Mouse (Mus musculus): ENCODE measurements around the gene Vamp4. TPM values are rescaled to one million over a fixed set of nuclear protein-coding genes. Genes with fewer than 3 reads are reported as not detected.

Vamp4 gene
- polyA plus RNA-seq, 1 experiment from 2014 or later = 37.6 TPM

- no peak for ATAC-seq (replicated peaks; ENCODE audit: insufficient number of reproducible peaks, insufficient read depth, low FRiP score, low read depth)
- Histone ChIP-seq H3K27ac (no peak overlapping the region), H3K4me2 (no peak overlapping the region), H3K27me3 (no peaks in the 10 kb centered on the region), H3K9ac (no peak overlapping the region), H3K4me3 (no peak overlapping the region), H3K9me3 (replicated peaks) (no peaks in the 10 kb centered on the region), H3K4me1 (replicated peaks) (peaks cover 4% of the 10 kb centered on the region), H3K36me3 (peaks cover 13% of the 10 kb centered on the region; the same call in 1 of the 2 replicates)
- 47% methylated on average over 8 of the region's 8 CpGs for WGBS
Observed at GRCm38 (mm10) chr1:162590415-162590997, 20.2 kb downstream of the Vamp4 start.

- Histone ChIP-seq H3K9ac (no peak overlapping the region), H3K9me3 (replicated peaks) (no peaks in the 10 kb centered on the region), H3K4me3 (no peak overlapping the region), H3K4me2 (no peak overlapping the region), H3K27me3 (no peaks in the 10 kb centered on the region), H3K27ac (no peak overlapping the region), H3K36me3 (peaks cover 21% of the 10 kb centered on the region), H3K4me1 (replicated peaks) (no peaks in the 10 kb centered on the region)
- ATAC-seq (replicated peaks; ENCODE audit: insufficient number of reproducible peaks, insufficient read depth, low FRiP score, low read depth) = no peak
- WGBS = 50% methylated on average over 3 of the region's 3 CpGs
Observed at GRCm38 (mm10) chr1:162597379-162598102, 27.2 kb downstream of the Vamp4 start.

GRCm38 (mm10) chr1:162599617-162600016 lies 29.3 kb downstream of the Vamp4 start:
- no peak for ATAC-seq (replicated peaks; ENCODE audit: insufficient number of reproducible peaks, insufficient read depth, low FRiP score, low read depth)
- H3K36me3 ChIP-seq = peaks cover 23% of the 10 kb centered on the region
- 87% methylated on average over 5 of the region's 5 CpGs for WGBS

GRCm38 (mm10) chr1:162601288-162601687 lies 31.0 kb downstream of the Vamp4 start:
- no peaks in the 10 kb centered on the region for H3K27me3 ChIP-seq
- H3K9me3 ChIP-seq (replicated peaks) = no peaks in the 10 kb centered on the region
- WGBS = 79% methylated on average over 4 of the region's 4 CpGs
- no peaks in the 10 kb centered on the region for H3K4me1 ChIP-seq (replicated peaks)
- no peak overlapping the region for H3K4me3 ChIP-seq
- no peak overlapping the region for H3K4me2 ChIP-seq
- no peak for ATAC-seq (replicated peaks; ENCODE audit: insufficient number of reproducible peaks, insufficient read depth, low FRiP score, low read depth)
- peaks cover 20% of the 10 kb centered on the region for H3K36me3 ChIP-seq
- H3K27ac ChIP-seq = no peak overlapping the region
- no peak overlapping the region for H3K9ac ChIP-seq

More at GRCm38 (mm10) chr1:162599617-162600016, 29.3 kb downstream of the Vamp4 start:
- no peak overlapping the region for H3K4me2 ChIP-seq
- no peaks in the 10 kb centered on the region for H3K27me3 ChIP-seq
- H3K9ac ChIP-seq = no peak overlapping the region
- H3K4me1 ChIP-seq (replicated peaks) = no peaks in the 10 kb centered on the region
- H3K4me3 ChIP-seq = no peak overlapping the region
- H3K27ac ChIP-seq = no peak overlapping the region
- no peaks in the 10 kb centered on the region for H3K9me3 ChIP-seq (replicated peaks)

- no peaks in the 10 kb centered on the region for H3K4me1 ChIP-seq (replicated peaks)
- ATAC-seq (replicated peaks; ENCODE audit: insufficient number of reproducible peaks, insufficient read depth, low FRiP score, low read depth) = no peak
- no peaks in the 10 kb centered on the region for H3K27me3 ChIP-seq
- WGBS = 21% methylated on average over 1 of the region's 1 CpGs
- H3K27ac ChIP-seq = no peak overlapping the region
- peaks cover 3% of the 10 kb centered on the region; the same call in 1 of the 2 replicates for H3K36me3 ChIP-seq
- no peak overlapping the region for H3K9ac ChIP-seq
- no peak overlapping the region for H3K4me3 ChIP-seq
- H3K9me3 ChIP-seq (replicated peaks) = no peaks in the 10 kb centered on the region
- no peak overlapping the region for H3K4me2 ChIP-seq
Observed at GRCm38 (mm10) chr1:162608127-162608526, 37.8 kb downstream of the Vamp4 start.

GRCm38 (mm10) chr1:162609633-162610250 lies 39.4 kb downstream of the Vamp4 start:
- Histone ChIP-seq H3K27ac (no peak overlapping the region), H3K9ac (no peak overlapping the region), H3K36me3 (no peaks in the 10 kb centered on the region), H3K4me2 (no peak overlapping the region), H3K4me1 (replicated peaks) (no peaks in the 10 kb centered on the region), H3K4me3 (no peak overlapping the region), H3K27me3 (no peaks in the 10 kb centered on the region), H3K9me3 (replicated peaks) (no peaks in the 10 kb centered on the region)
- ATAC-seq (replicated peaks; ENCODE audit: insufficient number of reproducible peaks, insufficient read depth, low FRiP score, low read depth) = no peak
- WGBS = 38% methylated on average over 9 of the region's 9 CpGs

GRCm38 (mm10) chr1:162611191-162611590 lies 40.9 kb downstream of the Vamp4 start:
- Histone ChIP-seq H3K4me1 (replicated peaks) (no peaks in the 10 kb centered on the region), H3K4me2 (no peak overlapping the region), H3K27me3 (no peaks in the 10 kb centered on the region), H3K9me3 (replicated peaks) (no peaks in the 10 kb centered on the region), H3K4me3 (no peak overlapping the region), H3K9ac (no peak overlapping the region), H3K36me3 (no peaks in the 10 kb centered on the region), H3K27ac (no peak overlapping the region)
- WGBS = 66% methylated on average over 4 of the region's 4 CpGs
- no peak for ATAC-seq (replicated peaks; ENCODE audit: insufficient number of reproducible peaks, insufficient read depth, low FRiP score, low read depth)

GRCm38 (mm10) chr1:162615511-162615910 lies 45.2 kb downstream of the Vamp4 start:
- H3K9me3 ChIP-seq (replicated peaks) = no peaks in the 10 kb centered on the region
- no peaks in the 10 kb centered on the region for H3K4me1 ChIP-seq (replicated peaks)
- H3K36me3 ChIP-seq = no peaks in the 10 kb centered on the region
- H3K4me2 ChIP-seq = no peak overlapping the region
- H3K27ac ChIP-seq = no peak overlapping the region
- H3K9ac ChIP-seq = no peak overlapping the region
- no peak overlapping the region for H3K4me3 ChIP-seq
- 82% methylated on average over 1 of the region's 1 CpGs for WGBS
- no peak for ATAC-seq (replicated peaks; ENCODE audit: insufficient number of reproducible peaks, insufficient read depth, low FRiP score, low read depth)
- no peaks in the 10 kb centered on the region for H3K27me3 ChIP-seq

GRCm38 (mm10) chr1:162620487-162620886 lies 50.2 kb downstream of the Vamp4 start:
- 63% methylated on average over 4 of the region's 4 CpGs for WGBS

GRCm38 (mm10) chr1:162623895-162624294 lies 53.6 kb downstream of the Vamp4 start:
- no peak overlapping the region for H3K27ac ChIP-seq
- no peak overlapping the region for H3K9ac ChIP-seq
- no peaks in the 10 kb centered on the region for H3K27me3 ChIP-seq
- H3K4me3 ChIP-seq = no peak overlapping the region
- ATAC-seq (replicated peaks; ENCODE audit: insufficient number of reproducible peaks, insufficient read depth, low FRiP score, low read depth) = no peak
- H3K36me3 ChIP-seq = no peaks in the 10 kb centered on the region
- H3K4me1 ChIP-seq (replicated peaks) = peaks cover 10% of the 10 kb centered on the region
- 27% methylated on average over 4 of the region's 4 CpGs for WGBS
- no peaks in the 10 kb centered on the region for H3K9me3 ChIP-seq (replicated peaks)
- no peak overlapping the region for H3K4me2 ChIP-seq

More at GRCm38 (mm10) chr1:162620487-162620886, 50.2 kb downstream of the Vamp4 start:
- ATAC-seq (replicated peaks; ENCODE audit: insufficient number of reproducible peaks, insufficient read depth, low FRiP score, low read depth) = no peak
- Histone ChIP-seq H3K4me1 (replicated peaks) (peaks cover 10% of the 10 kb centered on the region), H3K4me3 (no peak overlapping the region), H3K4me2 (no peak overlapping the region), H3K9me3 (replicated peaks) (no peaks in the 10 kb centered on the region), H3K27ac (no peak overlapping the region), H3K36me3 (no peaks in the 10 kb centered on the region), H3K27me3 (no peaks in the 10 kb centered on the region), H3K9ac (no peak overlapping the region)

- no peak for ATAC-seq (replicated peaks; ENCODE audit: insufficient number of reproducible peaks, insufficient read depth, low FRiP score, low read depth)
- no peak overlapping the region for H3K9ac ChIP-seq
- H3K36me3 ChIP-seq = no peaks in the 10 kb centered on the region
- 16% methylated on average over 7 of the region's 7 CpGs for WGBS
- H3K9me3 ChIP-seq (replicated peaks) = no peaks in the 10 kb centered on the region
- no peak overlapping the region for H3K4me3 ChIP-seq
- peaks cover 10% of the 10 kb centered on the region for H3K4me1 ChIP-seq (replicated peaks)
- no peaks in the 10 kb centered on the region for H3K27me3 ChIP-seq
- no peak overlapping the region for H3K27ac ChIP-seq
- H3K4me2 ChIP-seq = no peak overlapping the region
Observed at GRCm38 (mm10) chr1:162625229-162625628, 54.9 kb downstream of the Vamp4 start.

Data from heart, embryonic 15.5 days (tissue).